ENCODE assay signal across 20 mouse cellular contexts in genomic region chr17:45612008-45612407, GRCm38 (mm10). TPM values are rescaled to one million over a fixed set of nuclear protein-coding genes. Genes with fewer than 3 reads are reported as not detected.
"Had no signal": no experiment of that assay in that cellular context is flagged by ENCODE, and none has a peak within 500 bp of the region (broad histone marks: within the 10 kb centered on the region; RNA-seq: fewer than 3 reads in every experiment).

No protein-coding gene starts in this region.

- H3K9me3 ChIP-seq: midbrain, embryonic 10.5 days; midbrain, embryonic 12.5 days; neural tube, embryonic 12.5 days had no signal

- H3K4me1 ChIP-seq: neural tube, embryonic 12.5 days had no signal

- H3K27ac ChIP-seq: midbrain, embryonic 10.5 days; midbrain, embryonic 12.5 days; neural tube, embryonic 12.5 days had no signal

- DNase-seq: lung, adult 18-20 months; lung, embryonic 14.5 days; lung, postnatal 10 days; lung, postnatal 4 days; midbrain, embryonic 14.5 days; right cerebral cortex, postnatal 25 days; right cerebral cortex, postnatal 4 days; spleen, adult 18-20 months; thymus, adult 18-20 months; thymus, postnatal 36 days had no signal

- H3K4me3 ChIP-seq: midbrain, embryonic 10.5 days; midbrain, embryonic 12.5 days; neural tube, embryonic 12.5 days had no signal

- H3K27me3 ChIP-seq: midbrain, embryonic 12.5 days; neural tube, embryonic 12.5 days had no signal

- H3K36me3 ChIP-seq: midbrain, embryonic 10.5 days; midbrain, embryonic 12.5 days; neural tube, embryonic 12.5 days had no signal

RNA-seq across cellular contexts. Expression of gene Mymx, which starts 10.1 kb away (rescaled TPM):
- total RNA-seq: megakaryocyte, adult 5-6 weeks; megakaryocyte-erythroid progenitor cell, adult 5-6 weeks; neutrophil, adult 5-6 weeks had no signal
- polyA plus RNA-seq: lung, embryonic 14.5 days; midbrain, embryonic 12.5 days; midbrain, embryonic 14.5 days; midbrain, embryonic 16.5 days had no signal

RNA-seq across cellular contexts. Expression of gene Capn11, which starts 47.1 kb away (rescaled TPM):
- polyA plus RNA-seq: lung, embryonic 14.5 days; neural tube, embryonic 14.5 days; small intestine, adult 2 months; stomach, embryonic 14.5 days had no signal
